Mouse (Mus musculus): Measurements from ENCODE around the gene E330009J07Rik.

The E330009J07Rik gene

DNA sequence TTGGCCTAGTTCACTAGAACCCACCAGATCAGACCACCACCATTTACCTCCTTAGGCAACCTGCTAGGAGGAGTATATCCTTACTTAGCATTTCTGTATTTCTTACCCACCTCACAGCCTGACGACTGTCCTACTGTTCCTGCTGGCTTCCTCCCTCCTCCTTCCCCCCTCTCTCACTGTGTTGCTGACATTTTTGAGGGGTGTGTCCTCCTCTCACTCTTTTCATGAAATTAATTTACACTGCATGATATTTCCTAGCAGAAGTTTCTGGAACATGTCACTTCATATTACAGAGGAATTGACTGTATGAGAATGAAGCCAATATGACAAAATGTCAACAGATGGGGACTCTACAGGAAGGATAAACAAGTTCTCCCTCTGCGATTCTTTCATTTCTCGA, 7.2 kb downstream of the E330009J07Rik start:
- no peak for DNase-seq

- no peak for DNase-seq
These were observed 8.5 kb downstream of the E330009J07Rik start for GRCm38 (mm10) chr6:40427441-40427840.

DNA sequence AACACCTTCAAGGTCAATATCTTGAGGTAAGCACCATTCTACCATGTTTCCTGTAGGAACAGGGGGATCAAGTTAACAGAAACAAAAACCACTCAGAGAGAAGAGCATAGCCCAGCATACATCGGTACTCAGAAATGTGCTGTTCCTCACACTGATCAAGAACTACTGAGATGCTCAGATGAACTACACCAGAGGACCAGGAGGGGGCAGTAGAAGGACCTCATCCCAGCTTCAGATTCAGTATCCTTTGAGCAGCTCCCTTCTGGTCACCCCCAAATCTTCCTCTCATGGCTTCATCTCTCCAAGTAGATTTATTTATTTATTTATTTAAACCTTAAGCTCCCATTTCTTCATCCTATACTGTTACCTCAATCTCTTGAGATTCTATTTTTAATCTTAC, 12.2 kb downstream of the E330009J07Rik start:
- peak; percentile 45 for DNase-seq

DNA sequence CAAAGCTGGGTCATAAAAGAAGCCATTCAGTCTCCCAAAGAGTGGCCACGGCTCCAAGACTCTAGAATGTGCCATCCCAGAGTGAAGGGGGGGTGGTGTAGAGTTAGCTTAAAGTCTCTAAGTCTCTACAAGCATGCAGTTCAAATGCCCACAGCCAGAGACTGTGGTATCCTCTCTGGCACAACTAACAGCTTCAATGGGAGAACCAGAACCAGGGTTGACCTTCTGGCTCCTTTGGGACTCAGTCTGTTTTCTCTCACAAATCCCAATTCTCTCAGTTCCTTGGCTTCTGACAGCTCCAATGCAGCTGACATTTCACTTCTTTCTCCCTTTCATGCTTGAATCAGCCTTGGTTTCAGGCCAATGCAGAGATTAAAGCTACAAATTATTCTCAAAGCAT, 12.9 kb downstream of the E330009J07Rik start:
- DNase-seq, result no peak

GRCm38 (mm10) chr6:40421099-40421498, 14.8 kb downstream of the E330009J07Rik start:
- no peak for DNase-seq

- no peak for DNase-seq
These were observed 17.5 kb downstream of the E330009J07Rik start for GRCm38 (mm10) chr6:40418386-40418785.

- DNase-seq, result no peak
These were observed 20.1 kb downstream of the E330009J07Rik start for GRCm38 (mm10) chr6:40415799-40416198.

GRCm38 (mm10) chr6:40413565-40413964, 22.4 kb downstream of the E330009J07Rik start:
- DNase-seq, result no peak

DNA sequence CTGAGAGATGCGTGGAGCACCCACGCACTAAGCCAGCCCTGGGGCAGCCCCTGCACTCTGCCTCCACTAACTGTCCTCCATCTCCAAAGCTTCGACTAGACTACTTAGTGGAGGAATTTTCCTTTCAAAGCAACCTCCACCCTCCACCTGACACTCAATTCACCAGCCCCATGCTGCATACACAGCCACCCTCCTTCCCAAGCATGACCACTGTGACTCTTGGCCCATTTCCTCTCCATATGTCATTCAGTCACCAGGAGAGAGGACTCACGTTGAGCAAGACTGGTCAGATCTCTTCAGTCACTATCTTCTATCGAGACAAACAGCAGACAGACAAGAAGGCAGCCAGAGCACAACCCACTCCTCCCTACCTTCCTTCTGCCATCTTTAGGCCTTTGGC, 22.9 kb downstream of the E330009J07Rik start:
- DNase-seq, result no peak

DNA sequence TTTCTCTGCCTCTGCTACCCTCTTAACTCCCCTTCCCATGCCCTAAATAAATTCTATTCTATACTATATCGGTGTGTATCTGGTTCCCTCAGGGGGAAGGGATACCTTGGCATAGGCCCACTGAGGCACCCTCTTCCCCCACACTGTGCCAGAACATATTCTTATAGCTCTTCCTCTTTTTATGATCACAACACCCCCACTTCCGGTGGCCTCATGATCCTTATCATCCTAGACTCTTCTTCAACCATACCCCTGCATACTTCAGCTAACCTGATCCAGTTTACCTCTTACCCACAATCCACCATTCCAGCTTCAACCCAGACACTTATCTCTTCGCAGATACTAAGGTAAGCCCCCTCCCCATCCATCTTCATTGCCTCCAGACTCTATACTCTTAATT, 24.9 kb downstream of the E330009J07Rik start:
- DNase-seq, result no peak

- no peak for DNase-seq
These were observed 32.2 kb downstream of the E330009J07Rik start for GRCm38 (mm10) chr6:40403640-40404285.

DNA sequence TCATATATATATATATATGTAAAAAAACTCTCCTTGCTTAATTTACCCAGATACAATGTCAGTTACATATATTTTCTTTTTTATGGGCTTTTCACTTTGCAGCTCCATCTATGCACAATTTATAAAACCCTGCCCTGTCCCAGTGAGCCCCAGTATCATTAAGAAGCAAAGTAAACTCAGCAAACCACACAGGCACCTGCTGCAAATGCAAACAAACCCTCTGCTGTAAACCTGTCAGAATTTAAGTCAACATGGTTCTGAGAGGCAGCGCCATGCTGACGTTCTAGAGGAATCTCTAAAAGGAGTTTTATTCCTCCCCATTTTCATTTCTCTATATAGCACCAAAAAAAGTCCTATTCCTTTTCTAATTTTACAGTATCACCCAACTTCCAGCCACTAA, 33.9 kb downstream of the E330009J07Rik start:
- no peak for DNase-seq

DNA sequence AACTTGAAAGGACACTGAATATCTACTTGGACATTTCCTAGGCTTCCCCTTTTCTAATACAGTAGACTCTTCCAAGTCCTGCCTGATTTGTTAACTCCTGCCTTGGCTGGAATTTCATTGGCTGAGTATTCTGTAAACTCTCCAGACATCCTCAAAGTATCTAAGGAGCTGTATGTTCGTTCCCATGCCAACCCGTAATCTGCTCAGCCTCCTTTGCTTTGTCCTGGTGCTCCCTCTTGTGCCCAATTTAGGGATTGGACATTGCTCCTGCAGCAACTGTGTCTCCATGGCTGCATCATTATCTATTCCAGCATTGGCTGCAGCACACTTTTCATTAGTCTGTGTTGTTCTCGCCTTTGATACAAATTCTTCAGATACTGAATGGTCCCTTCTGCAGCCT, 42.7 kb downstream of the E330009J07Rik start:
- peak; percentile 81 for DNase-seq

- peak; percentile 2 for DNase-seq
These were observed 45.0 kb downstream of the E330009J07Rik start for GRCm38 (mm10) chr6:40390975-40391374.

- DNase-seq, result no peak
These were observed 47.3 kb downstream of the E330009J07Rik start for GRCm38 (mm10) chr6:40388660-40389059.

DNA sequence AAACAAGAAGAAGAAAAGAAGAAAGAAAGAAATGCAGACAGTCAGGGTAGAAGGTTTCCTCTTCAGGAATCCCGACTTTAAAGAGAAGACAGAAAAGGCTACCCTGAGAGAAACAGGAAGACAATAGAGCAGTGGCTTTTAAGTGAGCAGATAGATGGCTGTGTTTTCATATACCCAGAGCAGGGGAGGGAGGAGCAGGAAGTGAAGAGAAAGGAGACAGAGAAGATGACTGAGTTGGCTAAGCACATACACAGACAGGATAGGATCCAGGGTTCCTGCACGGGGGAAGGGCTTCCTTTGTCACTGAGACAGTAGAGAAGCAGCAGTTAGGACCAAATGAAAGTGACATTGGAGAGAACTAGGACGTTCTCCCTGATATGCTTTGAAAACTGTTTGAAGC, 50.3 kb downstream of the E330009J07Rik start:
- DNase-seq, result no peak

- no peak for DNase-seq
These were observed 54.0 kb downstream of the E330009J07Rik start for GRCm38 (mm10) chr6:40381908-40382307.

DNA sequence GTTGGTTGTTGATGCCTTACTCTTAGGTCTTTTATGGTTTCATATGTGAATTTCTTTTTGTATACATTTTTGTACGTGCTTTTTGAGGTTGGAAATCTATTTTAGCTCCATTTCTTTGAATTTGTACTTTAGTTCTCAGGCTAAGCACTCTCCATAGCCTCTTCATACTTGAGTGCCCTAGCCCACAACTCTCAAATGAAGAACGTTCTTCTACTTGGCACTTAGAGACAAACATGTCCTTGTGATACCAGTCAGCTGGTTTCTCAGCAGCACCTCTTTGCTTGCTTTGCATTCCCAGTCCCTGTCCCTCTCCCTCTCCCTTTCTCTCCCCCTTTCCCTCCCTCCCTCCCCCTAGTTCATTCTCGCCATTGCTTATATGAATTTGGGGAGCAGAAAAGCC, 55.8 kb downstream of the E330009J07Rik start:
- no peak for DNase-seq

DNA sequence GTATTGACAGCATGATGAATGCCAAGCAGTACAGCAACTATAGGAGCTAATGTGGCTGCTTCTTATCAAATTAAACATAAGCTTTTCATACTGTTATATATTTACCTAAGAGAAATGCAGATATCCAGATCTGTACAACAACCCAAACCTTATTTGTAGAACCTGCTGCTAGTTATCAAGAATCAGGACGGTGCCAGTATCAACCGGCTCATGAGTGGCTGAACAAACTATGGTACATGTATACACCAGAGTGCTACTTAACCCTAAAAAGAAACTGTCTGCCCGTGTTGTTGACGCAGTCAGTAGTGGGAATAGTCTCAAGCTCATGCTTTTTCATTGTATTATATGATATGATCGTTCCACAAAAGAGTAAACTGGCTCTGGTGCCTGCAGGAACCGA, 64.9 kb downstream of the E330009J07Rik start:
- no peak for DNase-seq

- peak; percentile 7 for DNase-seq
These were observed 82.6 kb downstream of the E330009J07Rik start for GRCm38 (mm10) chr6:40353360-40353759.
